9 mouse cellular contexts compared by ENCODE assay signal in the genomic region with DNA sequence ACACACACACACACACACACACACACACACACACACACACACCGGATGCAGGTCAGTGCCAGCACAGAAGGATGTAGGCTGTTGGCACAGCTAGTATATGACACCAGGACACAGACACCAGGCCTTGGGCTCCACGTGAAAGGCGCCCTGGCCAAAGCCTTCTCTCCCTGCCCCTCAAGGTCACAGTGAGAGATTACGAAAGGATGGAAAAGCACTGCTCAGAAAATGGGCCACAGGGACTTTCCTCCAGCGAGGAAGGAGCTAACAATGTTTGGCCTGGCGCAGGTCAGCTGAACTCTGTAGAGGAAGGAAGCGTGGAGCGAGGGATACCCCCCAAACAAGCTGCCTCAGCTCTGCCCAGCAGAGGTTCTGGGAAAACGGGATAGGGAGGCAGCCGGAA.
A peak's percentile ranks its signal among the peaks of the same experiment; 100 is the strongest.
DNase-seq lines count a peak whose midpoint lies in the region; ATAC-seq lines count a peak whose summit lies in the region.
"Had no signal": no experiment of that assay in that cellular context is flagged by ENCODE, and none has a peak within 500 bp of the region (broad histone marks: within the 10 kb centered on the region; RNA-seq: fewer than 3 reads in every experiment).

No protein-coding gene starts in this region.

- 65% methylated on average over 10 of the region's 10 CpGs for WGBS in embryonic facial prominence, embryonic 13.5 days

- H3K4me2 ChIP-seq in embryonic facial prominence, embryonic 13.5 days = no peak overlapping the region

- H3K36me3 ChIP-seq in embryonic facial prominence, embryonic 13.5 days = no peaks in the 10 kb centered on the region

- no peaks in the 10 kb centered on the region for H3K9me3 ChIP-seq in embryonic facial prominence, embryonic 13.5 days

- peak overlapping the region; percentile 65 for H3K27ac ChIP-seq in embryonic facial prominence, embryonic 13.5 days

- no peak for ATAC-seq in embryonic facial prominence, embryonic 13.5 days (ENCODE audit: insufficient number of reproducible peaks, insufficient read depth, low FRiP score, low TSS enrichment, low read depth)

- DNase-seq in left cerebral cortex, postnatal 4 days = peak; percentile 26
- DNase-seq in left cerebral cortex, postnatal 10 days (ENCODE audit: extremely low spot score in 1 of 2, low spot score in 2 of 2) = no peak
- peak; percentile 62 to 67 for DNase-seq in kidney, adult 8-10 months
- peak; percentile 70 for DNase-seq in lung, postnatal 25 days (ENCODE audit: low spot score)
- no peak for DNase-seq in urinary bladder, postnatal 4 days (ENCODE audit: low spot score in 2 of 2)
- no peak for DNase-seq in urinary bladder, adult 18-20 months (ENCODE audit: low spot score in 2 of 2)
- DNase-seq in left cerebral cortex, postnatal 36 days (ENCODE audit: low spot score in 2 of 2) = no peak

- no peak overlapping the region for H3K9ac ChIP-seq in embryonic facial prominence, embryonic 13.5 days

- H3K27me3 ChIP-seq in embryonic facial prominence, embryonic 13.5 days = no peaks in the 10 kb centered on the region

- intact Hi-C loops in left cerebral cortex, postnatal 4 days (cut with DNase I) = no loop called here
- intact Hi-C loops in left cerebral cortex, postnatal 10 days (cut with DNase I) = no loop called here
- intact Hi-C loops in left cerebral cortex, postnatal 36 days (cut with DNase I) = no loop called here

- H3K4me1 ChIP-seq in embryonic facial prominence, embryonic 13.5 days = peaks cover 40% of the 10 kb centered on the region

- no peak overlapping the region for H3K4me3 ChIP-seq in embryonic facial prominence, embryonic 13.5 days
- H3K4me3 ChIP-seq: myocyte had no signal

Comparison
In these comparisons a context has a peak if more than half of its experiments do, and no peak if none do; other contexts are left out.
1. DNase-seq: peak in left cerebral cortex, postnatal 4 days (single experiment), kidney, adult 8-10 months (2 of 2) and lung, postnatal 25 days (single experiment); none in left cerebral cortex, postnatal 10 days (0 of 2), urinary bladder, postnatal 4 days (0 of 2), urinary bladder, adult 18-20 months (0 of 2) and left cerebral cortex, postnatal 36 days (0 of 2).